Mouse (Mus musculus) forebrain, postnatal 0 days (tissue): Measurements from ENCODE around the gene Ptprq. TPM values are rescaled to one million over a fixed set of nuclear protein-coding genes. Genes with fewer than 3 reads are reported as not detected.
A peak's percentile ranks its signal among the peaks of the same experiment; 100 is the strongest.

Experiments used
- ATAC-seq: fragments of 200-750 bp; cut with Nextera tagmentation; 2 replicates; pipeline ENCODE4 v1.8.0; 2017; ENCODE audit warnings: mild to moderate bottlenecking, moderate library complexity
- DNase-seq: peaks from one replicate; pipeline ENCODE4 v3.0.0-alpha.2; 2015
- H3K27ac ChIP-seq: fragments of 300-500 bp; sonication (generic); 2 replicates; pipeline ENCODE4 v1.5.1; 2014; ENCODE audit warnings: low read depth, mild to moderate bottlenecking, antibody characterized with exemption, low read length, moderate library complexity, mixed read lengths
- H3K27me3 ChIP-seq: fragments of 300-500 bp; sonication (generic); 2 replicates; pipeline ENCODE4 v1.6.1; 2014; ENCODE audit warnings: mild to moderate bottlenecking, low read length, mixed read lengths; ENCODE audit not compliant: insufficient read depth
- H3K36me3 ChIP-seq: fragments of 300-500 bp; sonication (generic); 2 replicates; pipeline ENCODE4 v1.6.1; 2014; ENCODE audit warnings: mild to moderate bottlenecking, moderate library complexity; ENCODE audit not compliant: insufficient read depth
- H3K4me1 ChIP-seq: fragments of 300-500 bp; sonication (generic); 2 replicates; pipeline ENCODE4 v1.6.1; 2014; ENCODE audit warnings: antibody characterized with exemption; ENCODE audit not compliant: insufficient read depth
- H3K4me2 ChIP-seq: fragments of 300-500 bp; sonication (generic); 2 replicates; pipeline ENCODE4 v1.6.1; 2014; ENCODE audit warnings: low read depth, mild to moderate bottlenecking, moderate library complexity
- H3K4me3 ChIP-seq: fragments of 300-500 bp; sonication (generic); 2 replicates; pipeline ENCODE4 v1.5.1; 2014; ENCODE audit warnings: low read depth, low read length, mixed read lengths
- H3K9ac ChIP-seq: fragments of 300-500 bp; sonication (generic); 2 replicates; pipeline ENCODE4 v1.6.1; 2014; ENCODE audit warnings: mild to moderate bottlenecking
- H3K9me3 ChIP-seq: fragments of 300-500 bp; sonication (generic); 2 replicates; pipeline ENCODE4 v1.6.1; 2016; ENCODE audit warnings: low read length
- CTCF ChIP-seq: sonication (generic); IDR thresholded peaks from 2 replicates; pipeline ENCODE4 v1.5.1; 2016; ENCODE audit warnings: antibody characterized with exemption, control low read depth, low read depth
- WGBS: fragments of 180-500 bp; shearing (Covaris S2); extraction: QIAGEN DNeasy Blood & Tissue Kit; methylation state at CpG from one replicate; pipeline ENCODE4 v1.1.7; 2014; 5-methylcytosine and 5-hydroxymethylcytosine counted together
- polyA plus RNA-seq: library from polyadenylated mRNA; unstranded; fragments of >200 nt; fragmentation: Nextera tagmentation; extraction: Ambion mirVana; gene quantifications from 2 replicates; pipeline ENCODE4 v1.2.1, GENCODE M21; 2015
- total RNA-seq: library from RNA; depleted of rRNA; stranded (reverse); fragments of >200 nt; gene quantifications from 2 replicates; pipeline ENCODE4 v1.2.3, GENCODE M21; 2014

The Ptprq gene
- total and polyA plus RNA-seq, 2 experiments from 2014 or later = 0.10 TPM

GRCm38 (mm10) chr10:107739815-107740214 lies 20.0 kb upstream of the Ptprq start:
- 89% methylated on average over 5 of the region's 5 CpGs for WGBS

DNA sequence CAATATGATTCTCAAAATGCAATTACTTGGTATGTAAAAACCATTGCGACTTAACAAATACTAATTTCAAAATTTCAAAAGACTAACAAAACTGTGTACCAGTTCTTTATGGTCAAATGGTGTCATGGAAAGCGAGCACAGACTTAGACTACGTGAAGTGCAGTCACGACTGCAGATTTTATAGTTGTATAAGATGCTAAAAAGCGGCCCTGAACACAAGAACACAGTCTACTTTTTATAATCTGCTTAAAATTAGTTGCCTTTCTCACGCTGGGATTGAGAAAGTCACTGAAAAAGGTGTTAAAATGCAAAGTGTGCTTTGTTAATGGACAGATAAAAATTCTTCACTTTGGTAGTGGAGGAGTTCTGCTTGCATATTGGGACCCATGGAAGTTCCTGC lies 17.9 kb upstream of the Ptprq start:
- Histone ChIP-seq H3K27ac (no peak overlapping the region), H3K9me3 (no peaks in the 10 kb centered on the region), H3K4me1 (no peaks in the 10 kb centered on the region), H3K9ac (no peak overlapping the region), H3K4me3 (no peak overlapping the region), H3K36me3 (no peaks in the 10 kb centered on the region), H3K27me3 (no peaks in the 10 kb centered on the region), H3K4me2 (no peak overlapping the region)
- no peak for TF ChIP-seq CTCF
- no peak for ATAC-seq
- no peak for DNase-seq
- WGBS = 86% methylated on average over 6 of the region's 6 CpGs

More at GRCm38 (mm10) chr10:107739815-107740214, 20.0 kb upstream of the Ptprq start:
- no peaks in the 10 kb centered on the region for H3K4me1 ChIP-seq
- no peaks in the 10 kb centered on the region for H3K27me3 ChIP-seq
- H3K36me3 ChIP-seq = no peaks in the 10 kb centered on the region
- no peak overlapping the region for H3K27ac ChIP-seq
- DNase-seq = no peak
- no peak overlapping the region for H3K9ac ChIP-seq
- no peaks in the 10 kb centered on the region for H3K9me3 ChIP-seq
- H3K4me2 ChIP-seq = no peak overlapping the region
- no peak overlapping the region for H3K4me3 ChIP-seq
- ATAC-seq = no peak
- TF ChIP-seq CTCF = no peak

DNA sequence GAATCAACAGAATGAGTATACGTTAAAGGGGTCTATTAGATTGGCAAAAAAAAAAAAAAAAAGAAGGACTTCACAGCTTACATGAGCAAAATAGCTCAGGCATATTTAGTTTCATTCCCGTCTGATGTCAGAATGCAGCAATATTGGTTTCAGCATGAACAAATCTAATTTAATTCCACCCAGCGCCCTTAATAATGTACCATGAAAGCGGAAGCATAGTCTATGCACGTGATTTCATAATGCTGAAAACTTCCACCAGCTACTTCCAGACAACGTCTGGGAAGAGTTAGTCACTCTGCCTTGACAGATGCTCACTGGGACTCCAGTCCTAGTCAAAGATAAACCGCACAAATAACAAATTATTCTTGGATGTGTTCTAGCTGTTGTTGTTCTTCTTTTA lies 15.6 kb upstream of the Ptprq start:
- Histone ChIP-seq H3K4me1 (no peaks in the 10 kb centered on the region), H3K4me2 (no peak overlapping the region), H3K9me3 (no peaks in the 10 kb centered on the region), H3K36me3 (no peaks in the 10 kb centered on the region), H3K4me3 (no peak overlapping the region), H3K27me3 (no peaks in the 10 kb centered on the region), H3K27ac (no peak overlapping the region), H3K9ac (no peak overlapping the region)
- no peak for DNase-seq
- 82% methylated on average over 7 of the region's 7 CpGs for WGBS
- no peak for TF ChIP-seq CTCF
- no peak for ATAC-seq

GRCm38 (mm10) chr10:107734327-107734726 lies 14.5 kb upstream of the Ptprq start:
- ATAC-seq = no peak
- no peaks in the 10 kb centered on the region for H3K27me3 ChIP-seq
- H3K9me3 ChIP-seq = no peaks in the 10 kb centered on the region
- no peak overlapping the region for H3K4me3 ChIP-seq
- H3K4me1 ChIP-seq = no peaks in the 10 kb centered on the region
- no peak overlapping the region for H3K27ac ChIP-seq
- H3K4me2 ChIP-seq = no peak overlapping the region
- no peak overlapping the region for H3K9ac ChIP-seq
- H3K36me3 ChIP-seq = no peaks in the 10 kb centered on the region
- TF ChIP-seq CTCF = no peak
- DNase-seq = no peak

GRCm38 (mm10) chr10:107725631-107726030 lies 5.8 kb upstream of the Ptprq start:
- Histone ChIP-seq H3K4me1 (no peaks in the 10 kb centered on the region), H3K27me3 (no peaks in the 10 kb centered on the region), H3K36me3 (no peaks in the 10 kb centered on the region), H3K4me3 (no peak overlapping the region), H3K4me2 (no peak overlapping the region), H3K27ac (no peak overlapping the region), H3K9me3 (0 out of 2 replicates have a peak, but pooled peaks cover 3% of the 10 kb centered on the region), H3K9ac (no peak overlapping the region)
- DNase-seq (no peak), ATAC-seq (no peak)
- WGBS = 75% methylated on average over 7 of the region's 7 CpGs
- no peak for TF ChIP-seq CTCF

GRCm38 (mm10) chr10:107704443-107704842 lies 15.4 kb downstream of the Ptprq start:
- WGBS = 44% methylated on average over 3 of the region's 3 CpGs
- DNase-seq (peak; percentile 48), ATAC-seq (no peak)
- no peaks in the 10 kb centered on the region for H3K36me3 ChIP-seq
- H3K4me2 ChIP-seq = no peak overlapping the region
- peak; percentile 55 for TF ChIP-seq CTCF
- H3K4me1 ChIP-seq = no peaks in the 10 kb centered on the region
- H3K4me3 ChIP-seq = no peak overlapping the region
- H3K27me3 ChIP-seq = no peaks in the 10 kb centered on the region
- no peaks in the 10 kb centered on the region for H3K9me3 ChIP-seq
- H3K9ac ChIP-seq = no peak overlapping the region
- no peak overlapping the region for H3K27ac ChIP-seq

GRCm38 (mm10) chr10:107700944-107701343 lies 18.9 kb downstream of the Ptprq start:
- 94% methylated on average over 3 of the region's 3 CpGs for WGBS
- Histone ChIP-seq H3K27ac (no peak overlapping the region), H3K27me3 (no peaks in the 10 kb centered on the region), H3K4me3 (no peak overlapping the region), H3K4me1 (no peaks in the 10 kb centered on the region), H3K9ac (no peak overlapping the region), H3K9me3 (no peaks in the 10 kb centered on the region), H3K4me2 (no peak overlapping the region), H3K36me3 (no peaks in the 10 kb centered on the region)
- TF ChIP-seq CTCF = no peak
- no peak for ATAC-seq
- no peak for DNase-seq

DNA sequence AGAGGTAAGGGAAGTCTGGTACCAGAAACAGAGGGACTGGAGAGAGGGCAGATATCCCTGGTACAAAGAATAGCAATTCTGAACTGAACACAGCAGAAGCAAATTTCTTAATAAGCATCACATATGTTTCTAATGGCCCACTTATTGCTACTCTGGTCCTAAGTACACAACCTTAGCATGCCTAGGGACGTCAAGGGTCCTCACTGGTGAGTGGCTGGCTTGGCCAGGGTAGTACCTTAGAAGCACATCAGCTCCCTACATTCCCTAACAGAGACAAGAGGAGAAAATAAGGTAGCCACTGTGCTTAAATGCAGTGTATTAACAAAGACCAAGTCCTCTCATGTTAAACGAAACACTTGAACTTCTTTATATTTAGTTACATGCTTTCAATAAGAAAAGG lies 21.1 kb downstream of the Ptprq start:
- WGBS = 85% methylated on average over 2 of the region's 2 CpGs
- DNase-seq (no peak), ATAC-seq (no peak)
- Histone ChIP-seq H3K4me1 (no peaks in the 10 kb centered on the region), H3K27me3 (no peaks in the 10 kb centered on the region), H3K9me3 (no peaks in the 10 kb centered on the region), H3K9ac (no peak overlapping the region), H3K4me3 (no peak overlapping the region), H3K27ac (no peak overlapping the region), H3K4me2 (no peak overlapping the region), H3K36me3 (no peaks in the 10 kb centered on the region)
- no peak for TF ChIP-seq CTCF
